Mouse (Mus musculus) kidney, adult 11 months (tissue): Measurements from ENCODE around the gene Kcnk18.

Experiments used
- DNase-seq: peaks from one replicate; pipeline ENCODE4 v3.0.0; 2022

The Kcnk18 gene

DNA sequence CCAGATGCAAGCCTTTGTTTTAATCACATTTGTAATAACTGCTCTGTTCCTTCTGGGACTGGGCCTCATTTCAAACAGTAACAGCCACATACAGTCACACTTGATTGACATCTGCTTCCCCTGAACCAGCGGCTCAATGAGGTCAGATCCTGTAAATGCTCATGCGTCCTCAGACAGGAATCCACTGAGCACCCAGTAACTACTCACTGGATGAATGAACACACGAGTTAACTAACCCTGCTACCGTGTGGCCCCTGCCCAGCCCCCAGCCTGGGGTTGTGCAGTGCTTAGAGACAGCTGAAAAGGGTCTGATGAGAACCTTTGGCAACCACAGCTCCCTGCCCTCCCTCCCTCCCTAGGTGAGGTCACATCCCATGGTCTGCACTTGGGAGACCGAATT lies 13.8 kb downstream of the Kcnk18 start:
- DNase-seq: no peak

- DNase-seq: no peak
These were observed 16.0 kb downstream of the Kcnk18 start for GRCm38 (mm10) chr19:59235001-59235400.

DNA sequence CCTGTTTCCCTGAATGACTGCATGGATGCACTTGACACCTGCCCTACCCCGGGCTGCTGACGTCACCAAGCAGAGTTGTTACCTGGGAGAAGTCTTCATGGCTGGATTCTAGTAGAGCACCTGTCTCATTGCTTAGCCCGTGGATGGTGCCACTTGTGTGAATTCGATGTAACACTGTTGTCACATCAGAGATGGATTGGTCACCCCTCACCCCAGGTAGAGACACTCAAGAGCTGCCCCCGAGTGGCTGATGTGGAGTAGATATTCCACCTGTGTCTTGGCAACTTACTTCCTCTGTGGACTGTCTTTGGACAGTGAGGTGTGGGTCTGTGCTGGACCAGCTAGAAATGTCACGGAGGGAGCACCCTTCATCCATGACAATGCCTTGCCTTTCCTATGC lies 17.0 kb downstream of the Kcnk18 start:
- DNase-seq: no peak

DNA sequence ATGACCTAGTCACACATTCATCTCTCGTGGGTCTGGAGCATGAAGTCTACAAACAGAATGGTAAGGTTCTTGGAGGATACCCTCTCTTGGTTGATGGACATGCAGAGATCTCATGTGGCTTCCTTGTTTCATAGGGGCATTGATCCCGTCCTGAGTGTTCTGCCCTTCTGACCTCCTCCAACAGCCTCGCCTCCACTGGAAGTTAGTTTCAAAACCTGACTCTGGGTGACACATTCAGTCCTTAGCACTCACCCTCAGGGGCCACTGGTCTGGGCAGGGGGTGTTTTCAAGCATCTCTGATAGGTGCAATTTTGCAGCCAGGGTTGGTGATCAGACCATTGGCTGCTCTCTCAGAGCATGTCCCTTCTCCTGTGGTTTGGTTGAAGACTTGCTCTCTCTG lies 19.6 kb downstream of the Kcnk18 start:
- DNase-seq: no peak

DNA sequence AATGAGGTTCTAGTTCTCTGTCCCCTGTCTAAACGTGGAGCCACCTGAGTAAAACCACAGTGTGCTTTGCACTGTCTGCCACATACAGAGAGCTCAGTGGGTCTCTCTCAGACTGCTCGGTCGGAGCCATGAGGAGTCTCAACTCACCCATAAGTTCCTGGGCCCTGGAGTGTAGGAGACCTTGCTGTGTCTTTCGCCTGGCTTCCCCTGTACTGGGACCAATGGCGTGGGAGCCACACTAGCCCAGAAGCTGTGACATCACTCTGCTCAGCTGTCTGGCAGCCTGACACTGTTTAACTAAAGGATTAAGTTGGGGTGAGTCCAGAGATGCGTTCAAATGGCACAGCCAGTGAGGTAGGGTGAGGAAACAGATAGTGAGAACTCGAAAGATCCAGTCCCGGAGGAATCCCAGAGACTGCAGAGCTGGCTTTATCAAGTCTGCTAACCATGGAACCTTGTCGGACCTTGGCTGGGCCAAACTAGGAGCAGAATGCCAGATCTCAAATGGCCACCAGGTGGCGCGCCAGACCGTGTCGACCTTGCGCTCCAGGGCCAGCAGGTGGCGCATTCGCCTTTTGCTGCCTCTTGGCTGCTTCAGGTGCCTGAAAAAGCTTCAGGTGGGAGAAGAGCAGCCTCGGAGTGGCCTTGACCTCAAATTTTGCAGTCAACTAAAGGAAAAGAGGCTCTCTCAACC lies 20.3 kb downstream of the Kcnk18 start:
- DNase-seq: peak; percentile 67

DNA sequence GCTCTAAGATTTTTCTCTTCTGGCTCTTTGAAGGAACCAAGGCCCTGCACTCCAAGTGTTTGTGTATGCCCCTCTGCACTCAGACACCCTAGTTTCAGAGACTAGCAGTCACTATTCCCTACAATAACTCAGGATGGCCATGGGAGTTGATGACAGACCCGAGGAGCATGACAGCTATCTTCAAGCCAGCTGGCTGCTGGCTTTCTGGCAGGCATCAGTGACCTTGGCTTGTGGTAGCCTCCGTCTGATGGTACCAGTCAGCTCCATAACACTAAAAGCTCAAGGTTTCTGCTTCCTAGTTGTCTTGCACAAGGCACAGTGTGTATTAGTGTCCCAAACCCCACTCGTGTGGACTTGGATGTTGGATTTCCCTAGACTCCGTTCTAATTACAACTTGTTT lies 23.0 kb downstream of the Kcnk18 start:
- no peak for DNase-seq

GRCm38 (mm10) chr19:59243057-59243456 lies 24.0 kb downstream of the Kcnk18 start:
- no peak for DNase-seq

GRCm38 (mm10) chr19:59248144-59248543 lies 29.1 kb downstream of the Kcnk18 start:
- no peak for DNase-seq

DNA sequence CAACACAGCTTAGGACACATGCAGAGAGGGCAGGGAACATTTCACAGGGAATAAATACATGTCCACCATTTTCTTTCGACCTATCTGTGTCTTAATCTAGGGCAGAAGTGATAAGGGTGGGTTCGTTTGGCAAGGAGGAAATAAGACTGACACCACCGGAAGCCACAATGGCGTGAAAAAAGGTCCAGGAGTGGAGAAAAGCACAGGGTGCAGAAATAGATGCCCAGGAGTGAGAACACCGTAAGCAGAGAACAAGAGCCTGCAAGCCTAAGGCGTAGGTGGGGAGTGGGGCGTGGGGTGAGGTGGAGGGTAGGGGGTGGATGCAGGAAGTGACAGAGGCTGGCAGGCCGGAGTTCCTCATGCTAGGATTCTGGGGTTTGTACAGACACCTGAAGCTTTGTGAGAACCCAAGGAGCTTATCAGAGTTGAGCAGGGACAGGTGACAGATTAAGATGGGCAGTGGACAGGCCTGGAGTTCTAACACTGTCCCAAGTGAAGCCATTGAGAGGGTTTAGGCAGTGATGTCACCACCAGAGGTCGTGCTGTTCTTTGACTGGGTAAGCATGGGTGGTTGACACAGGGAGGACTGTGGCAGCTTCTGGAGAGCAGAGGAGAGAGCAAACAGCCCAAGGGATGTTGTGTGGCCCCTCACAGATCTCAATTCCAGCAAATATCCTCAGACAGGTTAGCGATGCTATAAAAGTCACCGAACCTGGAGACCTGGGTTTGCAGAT lies 29.7 kb downstream of the Kcnk18 start:
- no peak for DNase-seq

- DNase-seq: no peak
These were observed 33.6 kb downstream of the Kcnk18 start for GRCm38 (mm10) chr19:59252651-59253050.

DNA sequence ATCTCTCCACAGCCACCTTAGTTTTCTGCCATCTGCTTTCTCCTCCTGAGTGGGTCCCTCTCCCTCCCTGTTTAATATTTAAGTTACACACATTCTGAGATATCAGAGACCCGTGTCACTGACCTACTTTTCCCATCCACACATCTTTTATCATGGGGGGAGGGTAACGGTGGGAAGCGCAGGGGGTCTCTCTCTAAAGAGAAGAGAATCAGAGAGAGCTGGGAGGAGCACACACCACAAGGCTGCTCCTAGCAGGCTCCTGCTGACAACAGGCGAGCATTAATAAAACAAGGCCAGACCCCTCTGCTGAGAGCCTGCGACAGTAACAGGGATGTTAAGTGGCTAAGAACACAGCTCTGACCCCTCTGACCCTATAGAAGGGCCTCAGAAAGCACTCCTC lies 40.6 kb downstream of the Kcnk18 start:
- DNase-seq: no peak

DNA sequence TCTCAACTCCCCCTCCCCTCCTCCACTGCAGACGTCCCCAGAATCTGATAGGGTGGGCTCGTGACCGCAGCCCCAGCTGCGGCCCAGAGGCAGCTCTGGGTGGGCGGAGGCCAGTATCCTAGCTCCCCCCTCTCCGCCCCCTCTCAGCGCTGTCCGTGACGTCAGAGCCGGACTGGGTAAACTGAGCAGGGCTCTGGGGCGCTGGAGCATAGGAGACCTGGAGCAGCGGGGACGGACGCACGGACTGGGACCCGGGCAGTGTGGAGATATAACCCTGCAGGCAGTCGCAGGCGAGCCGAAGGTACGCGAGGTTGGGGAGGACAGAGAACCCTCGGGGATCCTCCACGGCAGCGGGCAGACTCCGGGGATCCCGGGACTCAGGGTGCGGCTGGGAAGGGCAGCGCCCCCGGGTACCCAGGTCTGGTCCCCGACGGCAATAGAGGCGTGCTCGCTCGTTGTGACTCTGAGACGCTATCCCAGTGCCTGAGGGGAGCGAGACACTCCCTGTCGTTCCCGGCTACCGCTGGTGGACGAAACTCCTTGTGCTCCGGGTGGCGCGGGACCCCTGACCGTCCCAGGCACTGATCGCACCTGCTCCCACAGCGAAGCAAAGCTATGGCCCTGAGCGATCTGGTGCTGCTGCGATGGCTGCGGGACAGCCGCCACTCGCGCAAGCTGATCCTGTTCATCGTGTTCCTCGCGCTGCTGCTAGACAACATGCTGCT lies 41.9 kb downstream of the Kcnk18 start, which contains the start of gene Slc18a2:
Gene Slc18a2, plus strand, starts transcription at position 179 of the 725 bp plus-strand sequence.
- DNase-seq: no peak

- no peak for DNase-seq
These were observed 42.6 kb downstream of the Kcnk18 start for GRCm38 (mm10) chr19:59261604-59262003.

DNA sequence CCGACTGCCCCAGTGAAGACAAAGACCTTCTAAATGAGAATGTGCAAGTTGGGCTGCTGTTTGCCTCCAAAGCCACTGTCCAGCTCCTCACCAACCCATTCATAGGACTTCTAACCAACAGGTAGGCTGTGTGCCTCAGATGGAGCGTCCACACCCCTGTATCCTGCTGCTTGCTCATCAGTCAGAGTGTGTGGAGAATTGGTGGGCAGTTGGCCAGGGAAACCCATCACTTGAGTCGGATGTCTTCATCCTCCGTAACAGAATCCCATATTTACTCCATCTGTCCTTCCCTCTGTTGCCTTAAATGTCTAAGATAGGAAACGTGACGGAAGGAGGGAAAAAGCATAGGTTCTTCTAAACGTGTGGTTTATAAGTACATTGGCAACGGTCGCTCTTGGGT lies 44.2 kb downstream of the Kcnk18 start:
- no peak for DNase-seq

- no peak for DNase-seq
These were observed 46.0 kb downstream of the Kcnk18 start for GRCm38 (mm10) chr19:59264838-59265532.

- no peak for DNase-seq
These were observed 46.9 kb downstream of the Kcnk18 start for GRCm38 (mm10) chr19:59265907-59266306.

DNA sequence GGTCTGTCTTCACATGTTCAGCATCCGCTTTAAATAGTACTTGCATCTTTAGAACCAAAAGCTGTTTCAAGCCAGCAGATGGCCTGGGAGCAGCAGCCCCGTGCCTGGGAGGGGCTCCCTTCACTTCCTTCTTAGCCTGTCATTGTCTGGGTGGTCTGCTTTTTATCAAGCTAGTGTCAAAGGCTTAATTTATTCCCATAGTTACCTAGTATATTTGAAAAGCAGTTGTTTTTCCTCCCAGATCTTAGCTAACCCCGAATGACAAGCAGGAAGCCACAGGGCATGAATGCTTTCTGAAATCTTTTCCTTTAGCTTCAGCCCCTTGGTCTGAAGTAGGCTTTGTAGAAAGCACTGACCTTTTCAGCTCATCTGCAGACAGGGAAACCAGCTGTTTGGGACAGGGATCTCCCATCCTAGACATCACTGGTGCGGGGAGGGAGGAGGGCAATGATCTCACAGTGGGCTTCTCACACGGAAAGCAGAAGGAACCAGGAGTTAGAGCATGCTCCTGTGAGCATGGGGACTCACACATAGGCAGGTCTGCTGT lies 48.5 kb downstream of the Kcnk18 start:
- no peak for DNase-seq

GRCm38 (mm10) chr19:59273190-59273589 lies 54.2 kb downstream of the Kcnk18 start:
- no peak for DNase-seq

- DNase-seq: no peak
These were observed 57.3 kb downstream of the Kcnk18 start for GRCm38 (mm10) chr19:59276354-59276753.

- no peak for DNase-seq
These were observed 61.8 kb downstream of the Kcnk18 start for GRCm38 (mm10) chr19:59280841-59281240.

- DNase-seq: no peak
These were observed 63.0 kb downstream of the Kcnk18 start for GRCm38 (mm10) chr19:59282001-59282400.
